Mouse (Mus musculus) E14TG2a.4 (cell line): Measurements from ENCODE around the gene Tenm2.

ENCODE experiments used
- CTCF ChIP-seq: conservative IDR thresholded peaks from 2 replicates; pipeline ENCODE4 v1.5.1; 2014; ENCODE audit warnings: low read length
- NANOG ChIP-seq: IDR thresholded peaks from 2 replicates; pipeline ENCODE4 v1.6.1; 2014; ENCODE audit warnings: borderline replicate concordance, low read length, mixed read lengths
- POU5F1 ChIP-seq: IDR thresholded peaks from 2 replicates; pipeline ENCODE4 v1.6.1; 2014; ENCODE audit warnings: low read length, borderline replicate concordance

- TF ChIP-seq CTCF (no peak), POU5F1 (no peak), NANOG (no peak)
Measured at GRCm38 (mm10) chr11:36264776-36265466, 970.8 kb downstream of the Tenm2 start.
